Mouse (Mus musculus): ENCODE measurements around the gene Pakap.

GRCm38 (mm10) chr4:57851731-57852130 is 283.8 kb downstream of the Pakap start:
- TF ChIP-seq CTCF (IDR thresholded peaks at IDR 0.05; ENCODE audit: low read depth), result no peak
- no peak for TF ChIP-seq EP300 (IDR thresholded peaks at IDR 0.05; ENCODE audit: low read depth)

Data from liver, embryonic 14.5 days (tissue).